Mouse (Mus musculus) limb, embryonic 13.5 days (tissue): ENCODE measurements around the gene Itga6. TPM values are rescaled to one million over a fixed set of nuclear protein-coding genes. Genes with fewer than 3 reads are reported as not detected.
"Not testable (repeated sequence)": the region's sequence is repeated elsewhere in the genome, so short reads cannot be mapped to it uniquely, and the experiment has no call there.

Experiments
- ATAC-seq: fragments of 200-750 bp; cut with Nextera tagmentation; 2 replicates; pipeline ENCODE4 v1.8.0; 2017; ENCODE audit warnings: low read depth, moderate number of reproducible peaks, moderate TSS enrichment; ENCODE audit not compliant: low FRiP score
- H3K27ac ChIP-seq: fragments of 300-500 bp; sonication (generic); 2 replicates; pipeline ENCODE4 v1.5.1; 2015; ENCODE audit warnings: inconsistent platforms, mild to moderate bottlenecking, moderate library complexity
- H3K27me3 ChIP-seq: fragments of 300-500 bp; sonication (generic); 2 replicates; pipeline ENCODE4 v1.6.1; 2015; ENCODE audit warnings: mild to moderate bottlenecking, inconsistent platforms
- H3K36me3 ChIP-seq: fragments of 300-500 bp; sonication (generic); 2 replicates; pipeline ENCODE4 v1.6.1; 2015; ENCODE audit warnings: inconsistent platforms, mild to moderate bottlenecking, moderate library complexity
- H3K4me1 ChIP-seq: fragments of 300-500 bp; sonication (generic); 2 replicates; pipeline ENCODE4 v1.6.1; 2015; ENCODE audit warnings: inconsistent platforms
- H3K4me2 ChIP-seq: fragments of 300-500 bp; sonication (generic); replicated peaks from 2 replicates; pipeline ENCODE4 v1.6.1; 2015; ENCODE audit warnings: inconsistent platforms, mild to moderate bottlenecking, moderate library complexity
- H3K4me3 ChIP-seq: fragments of 300-500 bp; sonication (generic); 2 replicates; pipeline ENCODE4 v1.5.1; 2015; ENCODE audit warnings: moderate library complexity, mild to moderate bottlenecking, inconsistent platforms
- H3K9ac ChIP-seq: fragments of 300-500 bp; sonication (generic); 2 replicates; pipeline ENCODE4 v1.6.1; 2015; ENCODE audit warnings: mild to moderate bottlenecking, inconsistent platforms
- H3K9me3 ChIP-seq: fragments of 300-500 bp; sonication (generic); 2 replicates; pipeline ENCODE4 v1.6.1; 2016; ENCODE audit warnings: inconsistent platforms
- WGBS: fragments of 180-500 bp; shearing (Covaris S2); methylation state at CpG from one replicate; pipeline ENCODE4 v1.1.7; 2015; 5-methylcytosine and 5-hydroxymethylcytosine counted together
- polyA plus RNA-seq: library from polyadenylated mRNA; unstranded; fragments of >200 nt; fragmentation: Nextera tagmentation; extraction: Ambion mirVana; gene quantifications from 2 replicates; pipeline ENCODE4 v1.2.1, GENCODE M21; 2015

Gene Itga6
- polyA plus RNA-seq, 1 experiment from 2014 or later: 33.9 TPM

- not testable (repeated sequence) for H3K27me3 ChIP-seq, H3K4me3 ChIP-seq, H3K36me3 ChIP-seq, H3K4me1 ChIP-seq, ATAC-seq, H3K9me3 ChIP-seq, H3K4me2 ChIP-seq, H3K9ac ChIP-seq, H3K27ac ChIP-seq
- WGBS: 63% methylated on average over 2 of the region's 2 CpGs
Observed at GRCm38 (mm10) chr2:71720556-71720955, 24.9 kb upstream of the Itga6 start.

GRCm38 (mm10) chr2:71722913-71723312, 22.5 kb upstream of the Itga6 start:
- no peak overlapping the region for H3K4me3 ChIP-seq
- ATAC-seq: no peak
- no peaks in the 10 kb centered on the region for H3K4me1 ChIP-seq
- no peaks in the 10 kb centered on the region for H3K36me3 ChIP-seq
- H3K27me3 ChIP-seq: 0 out of 2 replicates have a peak, but pooled peaks cover 4% of the 10 kb centered on the region
- H3K4me2 ChIP-seq: no peak overlapping the region
- 91% methylated on average over 5 of the region's 5 CpGs for WGBS
- no peaks in the 10 kb centered on the region for H3K9me3 ChIP-seq
- no peak overlapping the region for H3K27ac ChIP-seq
- H3K9ac ChIP-seq: no peak overlapping the region

- Histone ChIP-seq H3K36me3 (no peaks in the 10 kb centered on the region), H3K9me3 (no peaks in the 10 kb centered on the region), H3K9ac (no peak overlapping the region), H3K4me1 (no peaks in the 10 kb centered on the region), H3K27ac (no peak overlapping the region), H3K4me2 (no peak overlapping the region), H3K4me3 (no peak overlapping the region), H3K27me3 (0 out of 2 replicates have a peak, but pooled peaks cover 4% of the 10 kb centered on the region)
- WGBS: 84% methylated on average over 3 of the region's 3 CpGs
- no peak for ATAC-seq
Observed at GRCm38 (mm10) chr2:71723623-71724022, 21.8 kb upstream of the Itga6 start.

- 74% methylated on average over 6 of the region's 6 CpGs for WGBS
- no peaks in the 10 kb centered on the region for H3K4me1 ChIP-seq
- H3K4me3 ChIP-seq: no peak overlapping the region
- H3K36me3 ChIP-seq: no peaks in the 10 kb centered on the region
- H3K27me3 ChIP-seq: peaks cover 5% of the 10 kb centered on the region; the same call in 1 of the 2 replicates
- no peak overlapping the region for H3K4me2 ChIP-seq
- no peaks in the 10 kb centered on the region for H3K9me3 ChIP-seq
- no peak for ATAC-seq
- H3K27ac ChIP-seq: no peak overlapping the region
- no peak overlapping the region for H3K9ac ChIP-seq
Observed at GRCm38 (mm10) chr2:71724028-71724427, 21.4 kb upstream of the Itga6 start.

- H3K4me1 ChIP-seq: no peaks in the 10 kb centered on the region
- H3K27me3 ChIP-seq: peaks cover 9% of the 10 kb centered on the region
- no peak overlapping the region for H3K4me3 ChIP-seq
- WGBS: 85% methylated on average over 1 of the region's 1 CpGs
- no peaks in the 10 kb centered on the region for H3K9me3 ChIP-seq
- no peak overlapping the region for H3K27ac ChIP-seq
- H3K36me3 ChIP-seq: no peaks in the 10 kb centered on the region
- no peak overlapping the region for H3K9ac ChIP-seq
- no peak for ATAC-seq
- no peak overlapping the region for H3K4me2 ChIP-seq
Observed at GRCm38 (mm10) chr2:71725446-71725845, 20.0 kb upstream of the Itga6 start.

DNA sequence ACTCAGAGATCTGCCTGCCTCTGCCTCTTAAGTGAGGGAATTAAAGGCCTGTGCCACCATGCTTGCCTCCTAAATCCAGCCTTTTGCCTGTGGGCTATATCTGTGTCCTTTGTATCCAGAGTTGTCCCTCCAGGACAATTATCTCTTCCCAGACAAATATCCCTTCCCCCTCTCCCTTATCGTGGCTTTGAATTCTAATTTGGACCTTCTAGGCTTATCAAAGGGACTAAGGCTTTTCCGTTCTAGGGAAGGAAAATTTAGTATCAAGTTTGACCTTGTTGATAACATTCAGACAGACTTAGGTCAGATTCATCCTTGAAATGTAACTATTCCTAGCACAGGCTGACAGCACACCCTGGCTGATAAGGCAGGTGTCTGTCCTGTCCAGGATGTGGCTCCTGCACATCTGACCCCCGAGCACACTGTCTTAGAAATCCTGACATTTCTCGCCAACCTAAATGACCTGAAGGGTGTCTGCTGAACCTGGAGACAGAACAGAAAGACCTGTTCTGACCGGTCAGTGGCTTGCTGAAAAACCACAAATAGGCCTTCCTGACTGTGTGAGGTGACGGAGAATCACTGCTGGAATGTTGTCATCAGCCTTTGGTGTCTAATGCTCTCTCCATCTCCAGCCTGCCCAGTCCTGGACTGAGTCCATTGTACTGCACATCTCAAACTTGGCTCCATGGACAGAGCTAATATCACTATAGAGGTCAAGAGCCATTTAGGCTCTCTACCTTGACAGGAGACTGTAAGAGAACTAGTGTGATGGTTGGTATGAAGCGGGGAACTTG, 18.3 kb upstream of the Itga6 start:
- no peaks in the 10 kb centered on the region for H3K36me3 ChIP-seq
- no peak for ATAC-seq
- H3K4me3 ChIP-seq: no peak overlapping the region
- no peak overlapping the region for H3K27ac ChIP-seq
- no peaks in the 10 kb centered on the region for H3K9me3 ChIP-seq
- H3K4me2 ChIP-seq: no peak overlapping the region
- peaks cover 12% of the 10 kb centered on the region for H3K4me1 ChIP-seq
- peaks cover 9% of the 10 kb centered on the region for H3K27me3 ChIP-seq
- no peak overlapping the region for H3K9ac ChIP-seq
- WGBS: 86% methylated on average over 7 of the region's 7 CpGs

GRCm38 (mm10) chr2:71728341-71728740, 17.1 kb upstream of the Itga6 start:
- H3K4me2 ChIP-seq: no peak overlapping the region
- peaks cover 19% of the 10 kb centered on the region for H3K4me1 ChIP-seq
- 82% methylated on average over 7 of the region's 7 CpGs for WGBS
- H3K36me3 ChIP-seq: no peaks in the 10 kb centered on the region
- no peak overlapping the region for H3K27ac ChIP-seq
- no peak for ATAC-seq
- no peak overlapping the region for H3K9ac ChIP-seq
- peaks cover 9% of the 10 kb centered on the region for H3K27me3 ChIP-seq
- H3K4me3 ChIP-seq: no peak overlapping the region
- no peaks in the 10 kb centered on the region for H3K9me3 ChIP-seq

- peaks cover 9% of the 10 kb centered on the region for H3K27me3 ChIP-seq
- H3K9ac ChIP-seq: no peak overlapping the region
- ATAC-seq: no peak
- no peaks in the 10 kb centered on the region for H3K9me3 ChIP-seq
- WGBS: 52% methylated on average over 5 of the region's 5 CpGs
- no peaks in the 10 kb centered on the region for H3K36me3 ChIP-seq
- no peak overlapping the region for H3K4me3 ChIP-seq
- H3K27ac ChIP-seq: no peak overlapping the region
- no peak overlapping the region for H3K4me2 ChIP-seq
- peaks cover 19% of the 10 kb centered on the region for H3K4me1 ChIP-seq
Observed at GRCm38 (mm10) chr2:71728796-71729195, 16.6 kb upstream of the Itga6 start.

DNA sequence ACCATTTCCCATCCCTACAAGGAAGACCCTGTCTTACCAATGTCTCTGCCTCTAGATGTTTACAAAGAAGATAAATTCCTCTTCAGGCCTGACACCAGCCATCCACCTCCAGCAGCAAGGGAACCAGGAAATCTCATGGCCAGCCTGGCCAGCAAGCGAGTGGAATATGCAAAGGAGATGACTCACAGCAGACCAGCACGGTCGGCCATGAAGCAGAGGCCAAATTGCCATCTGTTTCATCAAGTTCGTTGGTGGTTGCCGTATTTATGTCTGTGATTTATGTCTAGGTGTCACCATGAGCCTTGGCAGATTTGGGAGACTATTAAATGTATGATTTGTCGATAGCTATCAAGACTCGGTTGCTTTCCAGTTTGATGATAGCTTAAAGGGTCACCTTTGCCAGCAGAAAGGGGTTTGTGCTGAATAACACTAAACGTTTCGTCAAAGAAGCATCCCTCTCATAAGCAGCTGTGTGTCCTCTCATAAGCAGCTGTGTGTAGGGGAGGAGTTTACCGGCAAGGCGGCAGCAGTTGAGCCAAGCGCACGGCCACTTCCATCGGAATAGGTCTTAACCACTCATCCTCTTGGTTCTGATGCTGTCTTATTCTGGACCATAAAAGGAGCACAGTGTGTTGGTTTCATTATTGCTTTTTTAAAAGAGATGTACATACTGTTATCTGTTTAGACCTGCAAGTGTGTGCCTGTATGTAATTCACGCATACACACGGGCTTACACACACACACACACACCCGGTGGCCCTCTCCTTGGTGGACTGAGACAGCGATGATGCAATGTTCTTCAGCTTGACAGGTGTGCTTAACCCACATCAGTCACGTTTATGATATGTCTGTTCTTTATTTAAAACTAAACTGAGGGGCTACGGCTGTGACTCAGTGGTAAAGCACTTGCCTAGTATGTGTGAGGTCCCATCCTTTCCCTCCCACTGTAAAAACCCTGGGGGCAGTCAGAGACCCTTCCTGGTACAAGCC, 14.5 kb upstream of the Itga6 start:
- H3K27me3 ChIP-seq: peaks cover 5% of the 10 kb centered on the region
- H3K9me3 ChIP-seq: no peaks in the 10 kb centered on the region
- WGBS: 42% methylated on average over 20 of the region's 20 CpGs
- H3K4me2 ChIP-seq: no peak overlapping the region
- H3K36me3 ChIP-seq: no peaks in the 10 kb centered on the region
- H3K4me1 ChIP-seq: peaks cover 32% of the 10 kb centered on the region
- no peak overlapping the region for H3K9ac ChIP-seq
- ATAC-seq: no peak
- no peak overlapping the region for H3K27ac ChIP-seq
- H3K4me3 ChIP-seq: no peak overlapping the region

DNA sequence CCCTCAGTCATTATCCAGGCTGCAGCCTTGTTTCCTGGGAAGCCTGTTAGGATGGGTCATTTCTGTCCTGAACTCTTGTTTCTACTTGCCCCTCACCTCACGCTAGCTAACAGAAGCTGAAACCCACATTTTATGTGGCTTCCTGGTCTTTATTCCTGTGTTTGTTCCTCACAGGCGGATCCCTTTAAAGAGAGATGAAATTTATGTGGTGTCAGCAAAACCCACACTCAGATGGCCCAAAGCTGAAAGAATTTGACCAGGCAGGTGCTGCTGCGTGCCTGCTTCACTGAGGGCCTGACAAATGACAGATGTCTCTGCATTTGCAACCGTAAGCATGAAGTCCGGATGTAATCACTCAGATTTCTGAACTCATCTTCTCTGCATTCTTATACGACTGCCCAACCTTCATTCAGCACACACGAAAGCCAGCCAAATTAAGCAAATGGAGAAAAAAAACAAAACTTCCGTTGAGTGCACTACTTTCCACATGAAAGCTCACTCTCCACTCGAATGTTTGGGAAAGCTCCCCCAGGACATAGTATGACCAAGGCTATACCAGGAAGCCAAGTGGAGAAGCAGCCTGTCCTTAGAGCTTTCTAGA, 10.5 kb upstream of the Itga6 start:
- Histone ChIP-seq H3K9ac (no peak overlapping the region), H3K4me1 (peaks cover 39% of the 10 kb centered on the region), H3K9me3 (0 out of 2 replicates have a peak, but pooled peaks cover 3% of the 10 kb centered on the region), H3K27me3 (peaks cover 2% of the 10 kb centered on the region; the same call in 1 of the 2 replicates), H3K4me3 (no peak overlapping the region), H3K27ac (no peak overlapping the region), H3K36me3 (no peaks in the 10 kb centered on the region), H3K4me2 (no peak overlapping the region)
- 34% methylated on average over 9 of the region's 9 CpGs for WGBS
- no peak for ATAC-seq

- Histone ChIP-seq H3K4me2 (no peak overlapping the region), H3K36me3 (no peaks in the 10 kb centered on the region), H3K27me3 (no peaks in the 10 kb centered on the region), H3K9me3 (0 out of 2 replicates have a peak, but pooled peaks cover 3% of the 10 kb centered on the region), H3K27ac (no peak overlapping the region), H3K9ac (no peak overlapping the region), H3K4me1 (peaks cover 40% of the 10 kb centered on the region), H3K4me3 (no peak overlapping the region)
- ATAC-seq: no peak
- whole genome bisulfite sequencing: 89% methylated on average over 17 of the region's 17 CpGs
Observed at GRCm38 (mm10) chr2:71735541-71736159, 9.8 kb upstream of the Itga6 start.
